Mouse (Mus musculus) layer of hippocampus, adult 8-10 months (tissue): ENCODE measurements around the gene Pet100. TPM values are rescaled to one million over a fixed set of nuclear protein-coding genes. Genes with fewer than 3 reads are reported as not detected.

ENCODE experiments used
- total RNA-seq, 4 experiments: library from RNA; stranded (reverse); gene quantifications; 2 replicates each; pipeline ENCODE4 v1.2.4; 2022

The Pet100 gene
- total RNA-seq, 4 experiments from 2014 or later = 42.2 to 100 (median 80.9) TPM

Other genes starting within 250 kb of the Pet100 start
- 10 to 100 TPM; 38.5 to 56.8 (median 45.3) TPM for gene Arhgef18, start 228.5 kb upstream of the Pet100 start, total RNA-seq
- gene Pex11g, start 153.9 kb upstream of the Pet100 start, total RNA-seq = 1 to 10 TPM in 2 of 4 experiments, under 1 TPM in 2; 0.70 to 2.1 (median 1.1) TPM
- under 1 TPM in 2 of 4 experiments, not detected in 2; 0.49 to 0.52 TPM for gene Tex45, start 150.7 kb upstream of the Pet100 start, total RNA-seq
- 10 to 100 TPM; 27.6 to 32.1 (median 28.0) TPM for gene Zfp358, start 128.4 kb upstream of the Pet100 start, total RNA-seq
- 10 to 100 TPM; 83.5 to 97.9 (median 89.6) TPM for gene Mcoln1, start 121.1 kb upstream of the Pet100 start, total RNA-seq
- gene Pnpla6, start 106.2 kb upstream of the Pet100 start, total RNA-seq = 100 to 1,000 TPM in 1 of 4 experiments, 10 to 100 TPM in 3; 66.7 to 102 (median 88.9) TPM
- gene C330021F23Rik, start 53.6 kb upstream of the Pet100 start, total RNA-seq = under 1 TPM in 1 of 4 experiments, not detected in 3; 0.56 TPM
- gene Camsap3, start 34.3 kb upstream of the Pet100 start, total RNA-seq = 10 to 100 TPM; 31.9 to 34.0 (median 32.6) TPM
- gene Xab2, start 232 bp upstream of the Pet100 start, total RNA-seq = 10 to 100 TPM; 39.1 to 45.9 (median 41.4) TPM
- gene Pcp2, start 4.0 kb downstream of the Pet100 start, total RNA-seq = not detected
- 10 to 100 TPM; 59.8 to 87.1 (median 69.4) TPM for gene Stxbp2, start 9.4 kb downstream of the Pet100 start, total RNA-seq
- 1 to 10 TPM in 1 of 4 experiments, under 1 TPM in 3; 0.61 to 1.3 (median 0.75) TPM for gene Retn, start 34.2 kb downstream of the Pet100 start, total RNA-seq
- under 1 TPM in 2 of 4 experiments, not detected in 2; 0.25 to 0.31 TPM for gene Mcemp1, start 44.2 kb downstream of the Pet100 start, total RNA-seq
- 10 to 100 TPM in 3 of 4 experiments, 1 to 10 TPM in 1; 9.9 to 18.1 (median 14.7) TPM for gene Fcor, start 50.8 kb downstream of the Pet100 start, total RNA-seq
- gene Trappc5, start 54.8 kb downstream of the Pet100 start, total RNA-seq = 10 to 100 TPM; 26.3 to 31.4 (median 28.6) TPM
- not detected for gene Fcer2a, start 72.6 kb downstream of the Pet100 start, total RNA-seq
- not detected for gene Clec4g, start 99.1 kb downstream of the Pet100 start, total RNA-seq
- gene Cd209a, start 127.4 kb downstream of the Pet100 start, total RNA-seq = 1 to 10 TPM in 1 of 4 experiments, under 1 TPM in 1, not detected in 2; 0.34 to 1.1 TPM
- not detected for gene Cd209e, start 232.8 kb downstream of the Pet100 start, total RNA-seq